Mouse (Mus musculus): ENCODE measurements around the gene Ctsz.

Gene Ctsz

DNA sequence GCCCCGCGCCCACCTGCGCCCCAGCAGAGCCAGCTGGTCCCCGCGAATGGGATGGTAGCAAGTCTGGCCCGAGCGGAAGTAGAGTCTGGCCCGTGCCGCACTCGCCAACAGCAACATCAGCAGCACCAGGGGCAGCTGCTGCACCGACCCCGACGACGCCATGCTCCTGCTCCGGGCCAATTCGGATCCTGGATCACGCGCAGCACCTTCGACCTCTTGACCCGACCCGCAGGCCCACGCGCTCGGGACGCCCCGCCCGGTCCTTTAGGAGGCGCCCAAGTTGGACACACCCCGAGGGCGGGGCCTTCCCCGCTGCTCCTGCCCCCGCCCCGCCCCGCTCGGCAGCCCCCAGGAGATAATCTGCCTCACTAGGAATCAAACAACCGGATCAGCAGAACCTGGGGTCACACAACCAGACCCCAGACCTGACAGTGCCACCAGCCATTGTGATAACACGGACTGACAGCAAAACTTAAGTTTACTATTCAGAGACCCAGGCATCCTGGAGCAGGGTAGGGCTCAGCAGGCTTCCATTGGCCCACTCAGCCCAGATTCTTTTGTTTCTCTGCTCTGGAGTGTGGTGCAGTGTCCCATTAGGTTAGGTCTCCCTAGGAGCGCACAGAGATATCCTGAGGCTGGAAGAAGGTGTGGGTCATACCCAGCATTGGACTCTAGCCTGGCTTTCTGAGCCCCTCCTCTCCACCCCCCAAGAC lies at the start of gene Ctsz:
Ctsz (minus strand) TSS at position 303 of the 713 bp plus-strand sequence.
- peak; percentile 91 for DNase-seq

DNA sequence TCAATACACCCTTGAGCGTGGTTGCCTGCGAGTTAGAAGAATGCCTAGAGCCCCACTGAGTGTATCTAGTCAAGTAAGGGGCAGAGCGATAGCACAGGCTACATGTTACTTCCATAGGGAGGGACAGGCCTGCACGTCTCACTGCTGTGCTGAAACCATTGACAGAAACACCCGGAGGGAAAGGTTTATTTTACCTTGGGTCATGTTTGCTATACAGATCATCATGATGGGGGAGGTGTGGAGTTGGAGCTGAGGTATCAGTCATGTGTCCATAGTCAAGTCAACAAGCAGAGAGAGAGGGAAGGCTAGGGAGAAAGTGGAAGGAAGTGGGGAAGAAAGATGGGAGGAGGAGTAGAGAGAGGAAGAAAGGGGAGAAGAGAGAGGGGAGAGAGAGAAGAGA lies 48.2 kb upstream of the Ctsz start:
- DNase-seq: no peak

DNA sequence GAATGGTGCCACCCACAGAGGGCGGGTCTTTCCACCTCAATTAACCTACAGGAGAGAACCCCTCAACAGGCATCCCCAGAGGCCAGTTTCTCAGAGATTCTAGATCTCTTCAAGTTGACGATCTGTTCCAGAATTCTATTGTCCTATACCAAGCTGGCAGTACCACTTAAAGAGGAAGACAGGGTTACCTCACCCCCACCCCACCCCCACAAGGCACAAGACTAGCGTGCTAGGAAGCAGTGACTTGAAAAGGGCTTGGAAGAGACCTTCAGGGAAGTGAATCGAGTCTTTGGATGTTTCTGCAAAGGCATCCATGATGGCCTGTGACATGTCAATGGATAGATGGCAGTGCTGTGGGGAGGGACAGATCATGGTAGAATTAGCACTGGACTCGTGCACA lies 39.9 kb upstream of the Ctsz start:
- DNase-seq: no peak

DNA sequence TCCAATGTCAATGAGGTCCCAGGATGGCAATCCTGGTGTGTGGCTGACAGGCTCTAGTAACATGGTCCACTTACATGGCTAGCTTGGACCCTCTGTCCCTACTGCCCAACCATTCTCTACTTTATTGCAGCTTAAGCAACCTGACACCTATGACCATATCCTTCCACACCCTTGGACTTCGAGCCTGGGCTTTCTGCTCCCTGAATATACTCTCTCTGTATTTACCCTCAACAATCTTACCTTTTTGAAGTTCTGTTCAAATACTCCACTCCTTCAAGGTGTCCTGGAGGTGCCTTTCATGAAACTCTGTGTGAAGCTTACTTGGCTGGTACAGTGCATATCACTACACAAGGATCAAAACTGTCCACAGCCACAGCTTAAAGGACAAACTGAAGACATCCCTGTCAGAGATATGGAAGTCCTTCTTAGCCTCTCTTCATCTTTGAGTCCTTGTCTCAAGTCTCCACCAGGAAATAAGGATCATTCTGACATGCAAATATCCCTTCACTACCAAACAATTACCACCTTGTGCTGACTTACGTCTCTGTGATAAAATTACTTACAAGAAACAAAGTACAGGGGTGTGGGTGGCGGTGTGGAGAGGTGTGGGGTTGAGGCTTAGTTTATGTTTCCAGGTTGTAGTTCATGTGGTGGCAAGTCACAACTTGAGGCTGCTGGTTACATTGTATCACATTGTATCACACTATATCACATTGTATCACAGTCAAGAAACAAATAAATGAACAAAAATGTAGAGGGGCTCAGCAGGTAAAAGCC lies 38.9 kb upstream of the Ctsz start:
- DNase-seq: no peak

DNA sequence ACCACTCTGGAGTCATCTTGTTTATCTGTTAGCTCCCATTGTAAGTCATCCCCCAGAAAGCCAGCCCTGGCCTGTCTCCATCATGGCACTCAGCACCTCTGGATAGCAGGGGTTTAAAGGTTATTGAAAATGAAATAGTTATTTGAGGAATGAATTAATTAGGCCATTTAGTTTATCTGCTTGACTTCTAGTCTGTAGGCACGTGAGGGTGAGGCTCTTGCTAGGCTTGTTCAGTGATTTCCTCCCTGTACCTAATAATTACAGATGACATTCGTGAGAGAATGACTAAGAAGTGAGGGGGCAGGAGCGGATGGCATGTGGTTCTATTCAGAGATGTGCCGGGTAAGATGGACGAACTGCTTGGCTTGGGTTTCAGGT lies 34.7 kb upstream of the Ctsz start:
- no peak for DNase-seq

DNA sequence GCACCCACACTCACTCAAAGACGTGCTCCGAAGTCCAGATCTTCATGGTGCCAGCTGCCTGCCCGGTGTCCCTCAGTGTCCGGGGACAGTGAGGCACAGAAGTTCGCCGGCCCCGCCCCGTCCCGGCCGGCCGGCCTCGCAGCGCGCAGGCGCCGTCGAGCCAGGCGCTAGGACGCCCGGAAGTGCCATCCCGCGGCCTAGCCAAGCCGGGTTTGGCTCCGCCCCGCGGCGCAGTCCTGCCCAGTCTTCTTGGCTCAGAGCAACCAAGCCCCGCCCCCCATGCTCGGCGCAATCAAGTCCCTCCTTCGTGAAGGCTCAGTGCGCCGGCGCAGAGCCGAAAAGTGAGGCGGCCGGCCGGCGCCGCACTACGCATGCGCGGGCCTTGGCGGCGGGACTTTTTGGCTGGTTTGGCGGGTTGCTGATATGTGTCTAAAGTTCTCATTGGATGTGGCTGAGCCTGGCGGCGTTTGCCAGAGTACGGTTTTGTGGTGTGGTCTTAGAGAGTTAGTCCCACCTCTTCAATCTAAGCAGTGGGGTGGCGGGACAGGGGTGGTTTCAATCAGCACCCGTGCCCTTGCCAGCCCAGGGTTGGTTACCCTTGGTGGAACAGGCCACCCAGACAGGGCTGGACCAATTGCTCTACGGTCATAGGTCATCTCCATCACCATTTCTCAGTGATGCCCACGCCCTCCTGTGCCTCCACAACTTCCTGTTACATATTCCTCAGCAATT lies 34.1 kb upstream of the Ctsz start, which contains the start of gene Prelid3b:
Prelid3b (minus strand) TSS at position 264 of the 732 bp plus-strand sequence.
- DNase-seq: peak; percentile 100

DNA sequence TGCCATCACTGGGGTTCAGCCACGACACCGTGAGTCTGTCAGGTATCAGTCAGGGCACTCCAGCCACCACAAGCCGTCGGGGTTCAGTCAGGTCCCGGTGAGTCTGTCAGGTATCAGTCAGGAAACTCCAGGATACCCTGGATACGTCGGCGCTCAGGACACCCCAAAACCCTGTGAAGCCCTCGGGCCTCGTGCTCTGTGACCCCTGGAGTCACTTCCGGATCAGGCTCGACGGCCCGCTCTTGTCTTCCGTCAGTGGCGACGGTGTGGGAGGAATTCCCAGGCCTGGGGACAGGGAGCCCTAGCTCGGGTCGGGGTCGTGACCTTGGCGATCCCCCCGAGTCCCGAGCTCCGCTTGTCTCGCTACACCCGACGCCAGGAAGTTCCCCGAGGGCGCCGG lies 33.6 kb upstream of the Ctsz start:
- DNase-seq: no peak

DNA sequence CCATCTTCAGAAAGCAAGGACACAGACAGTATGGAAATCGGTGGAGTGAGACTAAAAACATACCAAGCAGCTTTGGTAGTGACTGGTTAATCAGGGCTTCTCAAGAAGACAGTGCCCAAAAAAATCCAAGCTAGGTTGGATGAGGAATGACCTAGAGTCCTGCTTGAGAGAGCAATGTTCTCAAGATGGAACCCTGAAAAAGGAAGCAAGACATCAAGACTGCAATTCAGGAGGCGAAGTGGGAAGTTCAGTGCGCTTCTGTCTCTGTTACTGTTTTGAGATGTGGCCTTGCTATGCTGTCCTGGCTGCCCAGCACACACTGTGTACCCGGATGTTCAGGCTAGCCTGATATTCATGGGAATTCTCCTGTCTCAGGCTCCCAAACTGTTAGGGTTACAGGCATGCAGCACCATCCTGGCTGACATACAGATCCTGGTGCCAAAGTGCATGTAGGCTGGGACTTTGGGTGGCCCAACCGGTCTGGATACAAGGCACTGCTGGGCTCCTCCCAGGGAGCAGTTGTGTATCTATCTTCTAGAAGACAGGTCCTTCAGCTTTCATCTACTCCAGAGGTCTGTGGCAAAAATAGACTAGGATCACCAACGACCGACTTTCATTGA lies 32.1 kb upstream of the Ctsz start:
- DNase-seq: no peak

DNA sequence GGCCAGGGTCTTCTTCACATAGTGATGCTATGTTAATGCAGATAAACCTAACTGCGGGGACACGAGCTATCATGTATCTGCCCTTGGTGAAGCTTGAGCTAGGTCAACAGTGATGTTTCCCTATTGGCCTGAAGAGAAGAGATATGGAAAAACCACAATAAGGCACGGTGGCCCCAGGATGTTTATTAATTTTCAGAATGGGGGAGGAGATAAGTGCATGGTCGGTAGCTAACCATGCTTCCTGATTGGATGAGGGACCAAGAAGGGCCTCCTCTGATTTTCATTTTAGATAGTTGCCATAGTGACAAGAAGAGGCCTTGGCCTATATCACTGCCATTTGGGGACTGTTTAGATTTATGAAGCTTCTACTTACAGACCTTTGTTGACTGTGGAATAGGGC lies 31.5 kb upstream of the Ctsz start:
- DNase-seq: peak; percentile 26

DNA sequence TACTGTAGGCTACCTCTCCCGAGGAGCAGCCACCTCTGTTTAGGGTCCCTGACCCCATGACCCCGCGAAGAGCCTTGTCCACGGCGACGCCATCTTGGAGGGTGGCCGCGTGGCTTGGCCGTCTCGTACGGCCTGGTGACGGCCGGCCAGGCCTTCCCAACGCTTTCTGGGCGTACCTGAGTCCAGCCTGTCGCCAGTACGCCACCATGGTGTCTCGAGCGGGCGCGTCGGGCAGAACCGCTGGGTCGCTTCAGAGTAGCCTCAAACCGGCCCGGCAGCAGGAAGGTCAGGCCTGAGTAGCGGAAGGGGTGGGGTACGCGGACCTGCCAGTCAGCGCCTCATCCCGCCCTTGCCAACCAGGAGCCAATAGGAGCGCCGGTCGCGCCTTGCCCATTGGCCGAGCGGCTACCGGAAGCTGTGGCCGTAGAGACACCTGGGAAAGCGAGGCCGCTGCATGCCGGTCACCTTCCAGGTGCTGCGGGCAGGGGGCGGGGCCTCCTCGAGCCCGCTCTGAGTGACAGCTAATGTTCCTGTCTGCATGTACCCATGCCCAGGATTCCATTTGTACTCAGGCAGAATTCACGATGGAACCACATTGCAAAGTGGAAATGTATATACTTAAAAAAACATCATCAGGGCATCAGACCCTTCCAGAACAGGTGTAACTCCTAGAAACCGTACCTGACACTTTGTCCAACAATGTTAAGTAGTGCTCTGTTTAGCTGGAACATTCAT lies 25.1 kb upstream of the Ctsz start, which contains the start of gene Atp5e:
Atp5e (minus strand) TSS at position 317 of the 735 bp plus-strand sequence.
- peak; percentile 97 for DNase-seq

DNA sequence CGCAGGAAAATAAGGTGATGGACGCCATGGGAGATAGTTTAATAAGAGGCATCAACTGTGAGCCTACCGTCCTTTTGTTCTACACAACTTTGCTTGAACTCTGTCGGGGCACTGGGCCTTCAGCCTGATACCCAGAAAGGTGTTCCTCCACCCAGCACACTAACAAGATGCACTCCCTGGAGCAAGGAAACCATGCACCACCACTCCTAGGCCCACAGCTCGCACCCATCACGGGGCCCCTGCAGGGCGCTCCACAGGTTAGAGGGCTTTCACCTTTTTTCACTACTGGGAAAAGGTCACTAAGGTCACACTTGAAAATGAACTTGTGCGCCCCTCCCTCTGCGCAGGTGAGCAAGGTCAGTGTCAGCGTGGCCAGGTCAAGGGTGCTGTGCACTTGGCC lies 24.5 kb upstream of the Ctsz start:
- no peak for DNase-seq

DNA sequence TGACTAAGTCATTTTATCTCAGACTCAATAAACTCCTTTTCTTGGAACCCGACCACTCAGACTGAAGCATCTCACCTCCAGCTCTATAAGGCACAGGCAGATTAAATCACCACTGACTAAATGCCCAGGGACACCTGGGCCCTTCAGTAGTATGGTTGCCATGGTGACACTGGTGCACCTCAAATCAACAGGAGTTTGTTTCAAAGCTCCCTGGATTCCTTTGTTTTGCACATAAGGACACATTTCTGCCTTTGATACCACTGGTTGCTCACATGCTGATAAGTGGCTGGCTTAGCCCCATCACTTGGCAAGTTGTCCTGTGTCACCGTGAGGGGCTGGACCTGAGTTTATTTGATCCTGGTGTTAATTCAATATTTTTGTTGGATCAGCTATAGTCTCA lies 20.5 kb upstream of the Ctsz start:
- no peak for DNase-seq

DNA sequence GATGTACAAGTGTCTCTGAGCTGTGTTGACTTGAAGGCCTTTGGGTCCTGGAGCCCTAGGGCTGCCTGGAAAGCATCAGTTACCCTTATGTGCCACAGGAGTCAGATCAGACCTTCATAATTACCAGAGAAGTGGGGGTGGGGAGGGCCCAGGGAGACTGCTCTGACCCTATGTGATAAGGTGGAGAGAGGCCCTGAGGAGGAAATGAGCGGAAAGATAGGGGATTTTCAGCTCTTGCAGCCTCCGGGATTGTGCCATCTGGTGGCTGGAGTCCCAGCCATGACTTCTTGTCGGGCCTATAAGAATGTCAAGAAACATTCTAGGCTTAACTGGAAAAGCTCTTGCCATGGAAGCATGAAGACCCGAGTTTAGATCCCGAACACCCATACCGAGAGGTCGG lies 14.8 kb upstream of the Ctsz start:
- DNase-seq: peak; percentile 93

DNA sequence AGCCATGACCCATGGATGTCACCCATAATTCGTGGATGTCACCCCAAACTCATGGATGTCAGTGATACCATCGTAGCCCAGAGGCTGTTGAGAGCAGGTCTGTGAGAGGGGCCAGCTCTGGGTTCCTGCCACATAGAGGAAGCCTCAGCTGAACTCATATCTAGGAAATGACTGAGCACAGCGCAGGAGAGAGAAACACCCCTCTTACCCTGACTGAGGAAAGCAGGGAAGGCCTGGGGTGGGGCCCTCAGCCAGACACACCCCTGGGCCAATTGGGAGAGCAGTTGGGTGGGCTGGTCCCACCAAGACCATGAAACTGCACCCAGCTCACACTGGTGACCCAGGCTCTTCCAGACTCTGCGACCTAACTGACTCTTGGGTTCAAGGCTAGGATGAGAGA lies 11.5 kb upstream of the Ctsz start, which contains the start of gene Tubb1:
Tubb1 (plus strand) TSS at position 343 of the 400 bp plus-strand sequence.
- peak; percentile 79 for DNase-seq

DNA sequence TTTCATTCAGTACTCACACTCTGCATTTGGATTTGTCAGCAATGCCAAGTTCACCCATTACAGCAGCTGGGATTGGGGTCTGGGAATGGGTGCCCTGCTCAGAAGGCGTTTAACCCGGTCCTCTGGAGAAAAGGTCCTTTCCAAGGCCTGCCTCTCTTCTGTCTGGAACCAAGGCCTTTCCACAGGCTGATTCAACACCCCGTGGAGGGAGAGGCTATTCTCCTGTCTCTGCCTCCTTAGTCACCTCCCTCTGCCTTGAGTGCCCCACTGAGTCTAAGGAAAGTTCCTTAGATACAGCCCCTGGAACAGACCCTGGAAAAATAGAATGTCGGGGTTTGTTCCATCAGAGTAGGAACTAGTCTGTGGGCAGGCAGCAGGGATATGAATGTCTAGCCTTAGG lies 9.6 kb upstream of the Ctsz start:
- DNase-seq: no peak

DNA sequence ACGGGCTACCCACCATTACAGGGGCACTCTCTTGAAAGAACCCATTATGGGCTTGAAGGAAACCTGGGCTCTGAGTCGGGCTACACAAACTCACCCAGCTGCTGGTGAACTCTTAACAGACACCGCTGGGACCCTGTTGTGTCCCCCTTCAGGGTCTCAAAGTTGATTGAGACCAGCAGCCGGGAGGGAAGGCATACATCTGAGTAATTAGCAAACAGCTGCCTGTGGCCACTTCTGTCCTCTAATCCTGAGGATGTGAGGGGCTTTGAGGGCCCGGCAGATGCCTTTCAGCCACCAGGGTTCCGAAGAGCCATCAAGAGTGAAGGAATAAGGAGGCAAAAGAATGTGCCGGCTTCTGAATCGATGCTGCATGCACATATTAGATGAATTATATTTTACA lies 8.1 kb upstream of the Ctsz start:
- DNase-seq: no peak

DNA sequence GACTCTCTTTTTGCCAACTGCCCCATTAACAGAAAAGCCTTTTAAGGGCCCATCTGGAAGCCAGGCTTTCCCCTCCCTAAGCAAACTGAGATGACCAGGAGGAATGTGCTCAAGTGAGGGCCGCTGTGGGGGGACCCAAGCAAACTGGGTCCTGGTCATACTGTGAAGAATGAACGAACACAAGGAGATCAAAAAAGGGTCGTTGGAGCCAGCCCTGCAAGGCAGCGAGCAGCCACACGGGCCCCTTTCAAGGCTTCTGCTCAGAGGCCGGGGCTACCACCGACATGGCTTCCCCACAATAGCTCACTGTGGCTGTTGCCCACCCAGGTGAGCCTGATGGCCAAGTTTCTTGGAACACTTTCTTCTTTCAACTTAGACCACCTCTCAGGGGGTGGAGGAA lies 7.7 kb upstream of the Ctsz start:
- DNase-seq: no peak

DNA sequence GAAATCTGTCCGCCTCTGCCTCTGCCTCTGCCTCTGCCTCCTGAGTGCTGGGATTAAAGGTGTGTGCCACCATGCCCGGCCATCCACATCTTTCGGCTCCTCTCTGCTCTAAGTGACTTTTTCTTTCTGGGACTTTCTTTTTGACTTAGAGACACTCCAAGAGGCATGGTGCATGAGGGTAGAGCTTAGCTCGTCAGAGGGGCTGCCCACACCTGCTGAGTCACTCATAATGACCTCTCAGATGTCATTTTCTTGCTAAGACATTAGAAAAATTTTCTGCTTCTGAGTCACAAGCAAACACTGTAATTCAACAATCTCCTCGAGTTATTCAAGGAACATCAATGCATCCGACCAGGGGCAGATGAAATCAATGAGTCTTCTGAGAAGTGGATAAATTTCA lies 6.2 kb upstream of the Ctsz start:
- no peak for DNase-seq

DNA sequence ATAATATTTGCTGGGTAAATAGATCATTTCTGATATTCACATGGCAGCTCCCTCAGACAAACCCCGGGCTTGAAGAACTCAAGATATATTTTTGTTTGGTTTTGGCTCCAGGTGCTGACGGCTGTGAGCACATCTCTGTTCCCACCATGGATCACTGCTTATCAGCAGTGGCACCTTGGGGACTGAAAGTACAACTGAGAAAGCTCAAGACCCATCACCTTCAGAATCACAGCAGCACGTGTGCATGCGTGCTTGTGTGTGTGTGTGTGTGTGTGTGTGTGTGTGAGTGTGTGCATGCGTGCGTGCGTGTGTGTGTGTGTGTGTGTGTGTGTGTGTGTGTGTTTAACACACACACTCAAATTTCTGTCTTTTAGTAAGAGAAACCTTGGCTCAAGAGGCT lies 5.5 kb upstream of the Ctsz start:
- no peak for DNase-seq

DNA sequence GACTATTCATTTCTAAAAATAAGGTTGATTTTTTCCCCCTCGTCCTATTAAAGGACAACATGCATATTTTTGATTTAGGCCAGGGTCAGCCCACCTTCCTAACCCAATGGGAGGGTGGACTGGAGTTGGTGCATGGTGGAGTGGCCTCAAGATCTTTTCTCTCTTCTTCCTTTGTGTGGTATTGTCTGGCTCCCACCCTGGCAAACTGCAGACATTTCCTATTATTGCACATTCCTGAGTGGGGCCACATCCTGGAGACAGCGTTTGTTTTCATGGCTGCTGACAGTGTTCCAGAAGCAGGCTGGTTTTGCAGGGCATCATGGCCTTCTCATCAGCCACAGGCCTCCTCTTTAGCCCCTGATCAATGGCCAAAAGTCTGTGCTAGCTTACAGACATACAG lies 4.2 kb upstream of the Ctsz start:
- DNase-seq: no peak

DNA sequence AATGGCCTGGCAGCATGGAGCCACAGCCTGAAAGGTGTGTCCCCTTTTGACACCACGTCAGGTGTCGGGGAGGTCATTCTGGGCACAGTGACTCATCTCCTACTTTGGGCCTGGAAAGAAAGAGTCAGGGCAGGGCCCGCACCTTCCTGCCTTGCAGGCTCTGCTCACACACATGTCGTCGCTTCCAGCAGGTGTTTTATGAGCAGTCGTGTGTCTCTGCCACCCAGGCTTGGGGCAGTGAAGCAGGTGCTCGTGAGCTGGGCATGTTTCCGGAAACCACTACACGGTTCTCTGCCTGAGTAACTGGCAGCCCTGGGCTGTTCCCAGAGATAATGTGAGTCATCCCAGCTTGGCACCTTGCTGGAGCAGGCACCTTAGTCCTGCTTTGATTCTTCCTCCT lies 3.6 kb upstream of the Ctsz start:
- no peak for DNase-seq

DNA sequence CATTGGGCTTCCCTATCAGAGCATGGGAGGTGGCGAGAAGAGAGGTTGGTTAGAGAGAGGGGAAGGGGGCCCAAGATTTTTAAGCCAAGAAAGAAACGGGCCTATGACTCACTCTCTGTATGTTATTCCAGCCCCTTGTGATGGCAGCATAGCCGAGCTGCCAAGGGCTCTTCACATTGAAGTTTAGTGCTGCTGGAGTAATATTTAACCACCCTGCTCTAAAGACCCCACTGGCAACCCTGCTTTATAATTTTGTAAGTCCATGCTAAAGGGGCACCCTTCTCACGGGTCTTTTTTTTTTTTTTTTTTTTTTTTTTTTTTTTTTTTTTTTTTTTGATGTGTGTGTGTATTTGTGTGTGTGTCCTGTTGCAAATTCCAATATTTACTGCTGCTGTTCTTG lies 3.1 kb upstream of the Ctsz start:
- DNase-seq: no peak

DNA sequence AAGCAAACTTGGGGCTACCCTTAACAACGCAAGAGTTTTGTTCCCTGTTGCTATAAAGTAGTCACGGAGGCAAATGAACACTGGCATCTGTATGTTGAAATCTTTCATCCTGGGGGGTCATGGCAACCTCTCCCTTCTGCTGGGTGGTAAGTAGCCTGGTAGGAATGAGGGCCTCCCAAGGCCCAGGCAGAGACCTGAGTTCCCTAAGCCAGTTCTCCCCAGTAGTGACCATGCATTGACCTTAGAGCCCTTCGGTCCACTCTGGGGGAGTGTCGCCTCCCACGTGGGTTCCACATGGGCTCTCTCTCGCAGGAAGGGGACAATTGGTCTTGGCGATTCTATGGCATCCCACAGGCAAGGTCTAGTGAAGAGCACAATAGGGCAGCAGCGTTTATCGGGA lies 1.1 kb upstream of the Ctsz start:
- DNase-seq: no peak
